Mouse (Mus musculus) lung, postnatal 10 days (tissue): ENCODE measurements at regions not wholly inside any gene's neighbourhood (a gene's known extent, or its start where the extent isn't known, plus 50 kb on each side); places are given as distances from the start of the nearest gene placed in this dataset.

Experiments
- DNase-seq: peaks from one replicate; pipeline ENCODE4 v3.0.0; 2021

- no peak for DNase-seq
These were observed 114.4 kb upstream of the Tmem45b start for GRCm38 (mm10) chr9:31578506-31579173.

- peak; percentile 13 for DNase-seq
These were observed 112.8 kb upstream of the Tmem45b start for GRCm38 (mm10) chr9:31577066-31577465.

- no peak for DNase-seq
These were observed 102.8 kb upstream of the Tmem45b start for GRCm38 (mm10) chr9:31567029-31567428.

- DNase-seq: peak; percentile 10
These were observed 102.2 kb upstream of the Tmem45b start for GRCm38 (mm10) chr9:31566257-31567007.

- peak; percentile 49 for DNase-seq
These were observed 100.9 kb upstream of the Tmem45b start for GRCm38 (mm10) chr9:31564996-31565773.

- no peak for DNase-seq
These were observed 99.3 kb upstream of the Tmem45b start for GRCm38 (mm10) chr9:31563541-31563940.

- DNase-seq: no peak
These were observed 95.9 kb upstream of the Tmem45b start for GRCm38 (mm10) chr9:31560226-31560556.

- peak; percentile 79 for DNase-seq
These were observed 95.4 kb upstream of the Tmem45b start for GRCm38 (mm10) chr9:31559506-31560225.

GRCm38 (mm10) chr9:31543691-31544052 is 79.4 kb upstream of the Tmem45b start:
- DNase-seq: no peak

- peak; percentile 86 for DNase-seq
These were observed 78.8 kb upstream of the Tmem45b start for GRCm38 (mm10) chr9:31542909-31543690.

- DNase-seq: no peak
These were observed 77.4 kb upstream of the Tmem45b start for GRCm38 (mm10) chr9:31541615-31542191.

- DNase-seq: no peak
These were observed 74.4 kb upstream of the Tmem45b start for GRCm38 (mm10) chr9:31538458-31539210.

GRCm38 (mm10) chr9:31529021-31529420 is 64.8 kb upstream of the Tmem45b start:
- no peak for DNase-seq

- DNase-seq: no peak
These were observed 63.0 kb upstream of the Tmem45b start for GRCm38 (mm10) chr9:31527216-31527615.
